Mouse (Mus musculus): ENCODE data around the gene Ncstn. TPM values are rescaled to one million over a fixed set of nuclear protein-coding genes. Genes with fewer than 3 reads are reported as not detected.

The Ncstn gene
- total RNA-seq, 2 experiments from 2014 or later: 54.5 to 55.3 TPM

- DNase-seq (ENCODE audit: low spot score in 2 of 2): no peak
These were observed 54.0 kb downstream of the Ncstn start, which contains the start of gene Vangl2 for GRCm38 (mm10) chr1:172028394-172029275. TSS of gene Vangl2 (minus strand) at chr1:172028444.

- DNase-seq (ENCODE audit: low spot score in 2 of 2): no peak
These were observed 54.8 kb downstream of the Ncstn start for GRCm38 (mm10) chr1:172027809-172028102.

GRCm38 (mm10) chr1:172027010-172027808 is 55.4 kb downstream of the Ncstn start:
- peak; percentile 60 to 78 for DNase-seq (ENCODE audit: low spot score in 2 of 2)

DNA sequence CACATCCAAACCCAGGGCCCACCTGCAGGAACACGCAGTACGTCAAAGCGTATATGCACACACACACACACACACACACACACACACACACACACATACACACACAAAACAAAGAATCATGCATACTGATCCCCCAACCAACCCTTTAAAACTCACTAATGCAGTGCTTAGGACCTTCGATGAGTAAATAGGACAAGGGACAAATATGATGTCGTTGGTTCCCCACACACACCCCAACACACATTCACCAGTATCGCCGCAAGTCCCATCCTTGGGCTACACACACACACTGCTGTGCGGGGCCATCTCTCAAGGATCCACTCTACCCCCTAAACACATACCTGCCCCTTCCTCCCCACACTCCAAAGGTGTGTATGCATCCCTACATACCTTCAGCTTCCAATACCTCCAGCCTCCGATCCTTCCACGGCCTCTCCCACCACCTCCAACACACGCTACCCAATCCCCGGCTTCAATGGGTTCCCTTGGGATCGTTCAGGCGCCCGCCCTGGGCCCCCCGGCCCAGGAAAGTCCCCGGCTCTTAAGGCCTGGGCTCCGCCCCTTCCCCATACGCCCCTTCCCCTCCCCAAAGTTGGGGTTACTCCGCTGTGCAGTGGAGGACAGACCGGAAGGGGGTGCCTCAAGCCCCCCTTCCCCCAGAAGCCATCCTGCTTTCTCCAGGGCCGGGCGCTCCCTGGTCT is 56.2 kb downstream of the Ncstn start:
- no peak for DNase-seq (ENCODE audit: low spot score in 2 of 2)

DNA sequence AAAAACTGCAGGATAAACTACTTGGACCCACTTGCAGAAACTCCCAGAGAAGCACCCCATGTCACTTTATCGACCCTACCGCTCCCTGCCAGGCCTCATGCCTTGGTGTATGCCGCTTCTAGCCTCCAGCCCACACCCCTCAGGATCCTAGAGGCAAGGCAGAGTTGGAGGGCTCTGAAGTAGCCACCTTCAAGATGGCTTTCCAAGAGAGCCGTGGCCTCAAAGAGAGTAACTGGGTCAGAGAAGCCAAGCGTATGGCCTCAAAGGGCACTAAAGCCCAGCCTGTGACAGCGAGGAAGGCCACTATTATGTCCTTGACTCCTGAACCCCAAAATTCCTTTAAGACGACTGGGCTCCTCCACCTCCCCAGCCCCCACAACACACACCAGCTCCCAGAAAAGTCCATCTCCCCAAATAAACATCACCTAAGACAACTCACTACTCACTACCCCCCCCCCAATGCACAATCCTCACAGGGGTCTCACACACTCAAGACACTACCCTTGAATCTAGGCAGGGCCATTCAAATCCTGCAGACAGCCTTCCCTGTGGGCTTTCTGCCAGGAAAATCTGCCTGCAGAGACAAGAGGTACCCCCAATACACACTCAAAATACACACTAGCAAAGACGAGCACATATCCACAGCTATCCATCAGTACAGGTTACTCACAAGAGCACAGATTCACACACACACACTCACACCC is 57.2 kb downstream of the Ncstn start:
- DNase-seq (ENCODE audit: low spot score in 2 of 2): no peak

DNA sequence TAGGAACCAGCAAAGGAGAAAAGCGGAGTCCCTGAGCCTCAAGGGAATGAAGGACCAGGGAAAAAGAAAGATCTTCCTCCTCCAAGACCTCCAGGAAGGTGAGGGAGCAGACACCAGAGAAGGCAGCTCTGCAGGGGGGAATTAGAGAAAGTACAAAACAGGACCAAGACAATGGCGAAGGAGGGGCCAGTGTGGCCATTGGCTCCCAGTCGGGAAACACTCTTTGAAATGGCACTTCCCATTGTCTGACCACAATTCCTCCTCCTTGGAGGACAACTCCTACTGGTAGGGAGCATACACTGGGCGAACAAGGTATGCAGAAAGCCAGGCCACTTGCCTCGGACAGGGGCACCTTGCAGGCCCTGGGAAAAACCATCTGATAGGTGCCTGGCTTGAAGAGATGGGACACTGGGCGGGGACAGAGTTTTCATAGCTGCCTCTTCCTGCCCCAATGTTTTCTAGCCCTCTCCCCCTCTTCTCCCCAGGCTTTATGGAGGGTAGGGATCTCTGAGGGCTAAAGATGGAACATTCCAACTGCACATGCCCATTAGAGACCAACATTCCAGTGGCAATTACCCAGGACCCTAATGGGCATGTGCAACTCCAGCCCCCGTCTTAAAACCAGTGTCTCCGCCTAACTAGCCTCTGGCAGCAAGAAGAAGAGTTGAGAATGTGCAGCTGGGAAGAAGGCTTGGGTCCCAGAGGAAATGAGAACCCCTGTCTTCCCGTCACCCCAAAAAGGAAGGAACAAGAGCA is 58.3 kb downstream of the Ncstn start:
- no peak for DNase-seq (ENCODE audit: low spot score in 2 of 2)

- no peak for DNase-seq (ENCODE audit: low spot score in 2 of 2)
These were observed 62.6 kb downstream of the Ncstn start for GRCm38 (mm10) chr1:172019863-172020521.

DNA sequence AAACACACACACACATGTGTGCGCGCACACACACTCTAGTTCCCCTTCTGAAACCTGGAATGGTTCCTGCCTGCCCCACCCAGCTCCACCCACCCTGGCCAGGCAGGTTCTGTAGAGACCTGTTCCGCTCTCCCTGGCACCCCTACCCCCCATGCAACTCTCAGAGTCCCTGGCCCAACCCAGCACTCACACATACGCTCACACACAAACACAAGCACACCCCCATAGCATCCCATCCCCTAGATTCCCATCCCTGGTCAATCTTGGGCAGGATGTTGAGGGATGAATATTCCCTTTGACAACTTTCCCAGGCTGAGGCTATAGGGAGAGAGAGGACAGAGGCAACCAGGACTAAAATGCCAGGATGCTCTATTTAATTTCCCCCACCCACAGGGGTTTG is 63.3 kb downstream of the Ncstn start:
- DNase-seq (ENCODE audit: low spot score in 2 of 2): no peak

DNA sequence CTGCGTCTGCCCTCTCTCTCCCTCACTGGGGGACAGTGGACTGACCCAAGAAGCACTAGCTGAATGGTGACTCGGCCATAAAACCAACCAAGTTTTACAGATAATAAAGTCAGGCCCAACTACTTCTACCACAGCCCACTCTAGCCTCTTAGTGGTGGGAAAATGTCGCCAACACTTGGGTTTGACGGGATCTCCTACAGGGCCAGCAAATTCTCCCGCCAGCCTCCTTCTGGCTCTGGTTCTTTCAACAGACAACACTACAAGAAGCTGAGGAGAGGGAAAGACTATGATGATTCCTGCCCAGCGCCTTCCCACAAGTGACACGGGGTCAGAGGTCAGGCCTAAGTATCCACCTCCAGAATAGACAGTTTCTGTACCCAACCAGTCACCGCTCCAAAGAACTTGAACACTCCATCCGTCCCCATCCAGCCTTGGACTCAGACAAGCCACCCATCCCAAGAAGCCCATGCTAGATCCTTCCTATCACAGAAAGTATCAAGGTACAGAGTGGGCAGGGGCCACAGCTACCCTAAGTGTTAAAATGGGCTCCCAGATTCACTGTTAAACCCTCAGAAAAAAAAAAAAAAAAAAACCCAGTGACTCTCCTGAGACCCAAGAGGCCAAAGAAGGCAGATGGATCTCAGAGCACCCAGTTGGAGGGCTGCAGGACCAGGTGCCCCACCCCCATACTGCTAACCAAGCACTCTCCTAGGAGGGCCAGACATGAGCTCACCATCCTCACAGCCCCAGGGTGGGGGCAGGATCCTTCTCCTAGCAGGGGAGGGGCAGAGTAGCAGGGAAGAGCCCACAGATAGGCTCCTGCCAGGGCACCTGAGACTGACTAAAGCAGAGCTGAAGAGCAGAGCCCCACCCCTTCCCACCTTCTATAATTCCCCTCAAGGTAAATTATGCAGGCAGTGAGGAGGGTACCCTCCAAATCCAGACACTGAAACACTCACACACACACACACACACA is 64.0 kb downstream of the Ncstn start:
- DNase-seq (ENCODE audit: low spot score in 2 of 2): no peak

GRCm38 (mm10) chr1:172017517-172018070 is 65.0 kb downstream of the Ncstn start:
- DNase-seq (ENCODE audit: low spot score in 2 of 2): no peak

DNA sequence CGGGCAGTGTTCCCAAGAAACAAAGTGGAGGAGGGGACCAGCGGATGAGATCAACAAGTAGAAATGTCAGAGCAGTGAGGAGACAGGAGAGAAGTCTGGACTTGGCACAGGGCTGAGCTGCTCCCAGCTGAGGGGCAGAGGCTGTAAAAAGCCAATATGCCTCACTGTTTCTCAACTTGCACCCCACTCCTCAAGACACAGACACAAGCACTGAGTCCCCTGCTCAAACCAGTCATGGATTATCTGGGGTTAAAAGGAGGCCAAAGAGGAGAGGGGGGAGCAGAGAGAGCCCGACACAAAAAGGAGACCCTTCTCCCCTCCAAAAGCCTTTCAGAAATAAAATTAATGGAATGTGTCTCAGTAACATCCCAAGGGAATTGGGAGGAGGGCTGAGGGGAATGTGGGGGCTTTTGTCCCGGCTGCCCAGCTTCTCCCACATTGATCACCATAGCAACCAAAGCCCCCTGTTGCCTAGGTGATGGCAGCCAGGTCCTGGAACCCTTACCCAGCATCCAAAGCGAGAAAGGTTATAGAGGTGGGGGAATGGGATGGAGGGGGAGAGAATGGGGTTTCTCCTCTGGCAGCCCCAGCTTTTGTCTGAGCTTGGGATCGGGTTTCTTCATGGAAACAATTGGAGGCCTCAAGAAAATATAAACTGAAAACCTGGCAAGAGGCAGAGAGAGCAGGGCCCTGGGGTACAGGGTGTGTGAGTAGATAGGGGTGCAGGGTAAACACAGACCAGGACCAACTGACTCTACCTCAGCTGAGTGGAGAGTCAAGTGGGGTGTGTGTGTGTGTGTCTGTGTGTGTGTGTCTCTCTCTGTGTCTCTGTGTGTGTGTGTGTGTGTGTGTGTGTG is 65.7 kb downstream of the Ncstn start:
- DNase-seq (ENCODE audit: low spot score in 2 of 2): no peak

DNA sequence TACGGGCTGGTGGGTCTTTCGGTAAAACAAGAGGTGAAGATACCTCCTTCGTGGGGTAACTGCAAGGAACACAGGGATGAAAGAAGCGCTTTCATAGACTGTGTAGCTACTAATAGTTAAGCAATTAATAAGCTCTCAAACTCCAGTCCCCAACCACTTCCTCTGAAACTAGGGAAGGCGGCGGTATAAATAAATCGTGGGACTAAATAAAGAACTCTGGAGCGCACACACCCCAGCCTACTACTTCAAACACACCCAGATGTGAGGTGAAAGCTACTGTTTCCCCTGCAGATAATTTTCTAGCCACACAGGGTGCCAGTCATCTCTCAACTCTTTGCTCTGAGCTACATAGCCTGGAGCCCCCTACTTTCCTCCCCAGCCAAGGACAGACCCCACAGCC is 66.6 kb downstream of the Ncstn start:
- DNase-seq (ENCODE audit: low spot score in 2 of 2): no peak

Other genes with a start within 250 kb of the Ncstn start
- gene Cd84, start 243.1 kb downstream of the Ncstn start, total RNA-seq (2021): 1 to 10 TPM; 2.2 to 2.5 TPM
- not detected for gene Gm10521, start 187.1 kb downstream of the Ncstn start, total RNA-seq (2021)
- gene Slamf6, start 165.3 kb downstream of the Ncstn start, total RNA-seq (2021): not detected
- gene Vangl2, start 54.4 kb downstream of the Ncstn start, total RNA-seq (2021): 10 to 100 TPM; 13.4 to 13.6 TPM
- 1 to 10 TPM in 1 of 2 experiments, under 1 TPM in 1; 0.68 to 1.1 TPM for gene Nhlh1, start 25.2 kb downstream of the Ncstn start, total RNA-seq (2021)
- 100 to 1,000 TPM; 141 to 146 TPM for gene Copa, start 266 bp downstream of the Ncstn start, total RNA-seq (2021)
- 10 to 100 TPM; 84.4 to 84.5 TPM for gene Pex19, start 44.0 kb upstream of the Ncstn start, total RNA-seq (2021)
- 100 to 1,000 TPM; 111 to 115 TPM for gene Dcaf8, start 65.3 kb upstream of the Ncstn start, total RNA-seq (2021)
- 100 to 1,000 TPM; 445 to 478 TPM for gene Pea15a, start 124.0 kb upstream of the Ncstn start, total RNA-seq (2021)
- gene Casq1, start 137.1 kb upstream of the Ncstn start, total RNA-seq (2021): under 1 TPM; 0.54 to 0.71 TPM
- not detected for gene Atp1a4, start 175.6 kb upstream of the Ncstn start, total RNA-seq (2021)
- 100 to 1,000 TPM; 262 to 286 TPM for gene Igsf8, start 178.8 kb upstream of the Ncstn start, total RNA-seq (2021)
- 100 to 1,000 TPM; 555 to 598 TPM for gene Atp1a2, start 215.3 kb upstream of the Ncstn start, total RNA-seq (2021)
- gene Kcnj9, start 246.5 kb upstream of the Ncstn start, total RNA-seq (2021): 10 to 100 TPM; 70.6 to 75.4 TPM

Measured in layer of hippocampus, adult 18-20 months (tissue).